Mouse (Mus musculus): Measurements from ENCODE around the gene Nacc1. TPM values are rescaled to one million over a fixed set of nuclear protein-coding genes. Genes with fewer than 3 reads are reported as not detected.

Gene Nacc1
- polyA plus RNA-seq, 1 experiment = 155 TPM

DNA sequence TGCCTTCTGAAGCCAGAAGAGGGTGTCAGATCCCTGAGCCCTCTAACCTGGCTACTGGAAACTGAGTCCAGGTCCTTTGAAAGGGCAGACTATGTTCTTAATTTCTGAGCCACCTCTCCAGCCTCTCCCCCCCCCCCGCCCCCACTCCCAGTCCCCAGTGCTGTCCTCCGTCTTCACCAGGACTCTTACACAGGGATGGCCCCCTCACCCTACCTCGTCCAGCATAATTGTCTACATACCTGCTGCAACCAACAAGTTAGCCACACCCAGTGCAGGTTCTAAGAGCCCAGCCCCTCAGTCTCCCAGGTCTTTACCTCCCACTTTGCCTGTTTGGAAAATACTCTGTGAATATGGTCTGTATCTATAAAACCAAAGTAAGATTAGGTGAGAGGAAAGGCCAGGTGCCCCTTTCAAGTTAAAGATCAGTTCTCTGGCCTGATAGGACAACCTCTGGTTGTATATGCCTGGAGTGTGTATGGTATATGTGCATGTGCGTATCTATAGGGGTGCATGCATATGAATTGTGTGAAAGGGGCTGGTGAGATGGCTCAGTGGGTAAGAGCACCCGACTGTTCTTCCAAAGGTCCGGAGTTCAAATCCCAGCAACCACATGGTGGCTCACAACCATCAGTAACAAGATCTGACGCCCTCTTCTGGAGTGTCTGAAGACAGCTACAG is 46.9 kb downstream of the Nacc1 start:
- no peak overlapping the region for H3K4me3 ChIP-seq (ENCODE audit: control insufficient read depth, insufficient read depth, low read length)
- no peak overlapping the region for H3K27ac ChIP-seq (ENCODE audit: control insufficient read depth, insufficient read depth, low read length)
- H3K27me3 ChIP-seq (ENCODE audit: control insufficient read depth, insufficient read depth, low read length) = no peaks in the 10 kb centered on the region
- TF ChIP-seq POLR2A (IDR thresholded peaks at IDR 0.05; ENCODE audit: control insufficient read depth, extremely low read depth, insufficient read depth, low read length, poor library complexity) (no peak), CTCF (IDR thresholded peaks at IDR 0.05; ENCODE audit: borderline replicate concordance, control insufficient read depth, extremely low read depth, insufficient read depth, low read length, poor library complexity) (no peak)
- no peaks in the 10 kb centered on the region for H3K36me3 ChIP-seq (ENCODE audit: control insufficient read depth, insufficient read depth, low read length)
- 98% methylated on average over 7 of the region's 7 CpGs for WGBS
- no peak for DNase-seq
- peaks cover 17% of the 10 kb centered on the region for H3K4me1 ChIP-seq (replicated peaks; ENCODE audit: control insufficient read depth, insufficient read depth, low read length)

DNA sequence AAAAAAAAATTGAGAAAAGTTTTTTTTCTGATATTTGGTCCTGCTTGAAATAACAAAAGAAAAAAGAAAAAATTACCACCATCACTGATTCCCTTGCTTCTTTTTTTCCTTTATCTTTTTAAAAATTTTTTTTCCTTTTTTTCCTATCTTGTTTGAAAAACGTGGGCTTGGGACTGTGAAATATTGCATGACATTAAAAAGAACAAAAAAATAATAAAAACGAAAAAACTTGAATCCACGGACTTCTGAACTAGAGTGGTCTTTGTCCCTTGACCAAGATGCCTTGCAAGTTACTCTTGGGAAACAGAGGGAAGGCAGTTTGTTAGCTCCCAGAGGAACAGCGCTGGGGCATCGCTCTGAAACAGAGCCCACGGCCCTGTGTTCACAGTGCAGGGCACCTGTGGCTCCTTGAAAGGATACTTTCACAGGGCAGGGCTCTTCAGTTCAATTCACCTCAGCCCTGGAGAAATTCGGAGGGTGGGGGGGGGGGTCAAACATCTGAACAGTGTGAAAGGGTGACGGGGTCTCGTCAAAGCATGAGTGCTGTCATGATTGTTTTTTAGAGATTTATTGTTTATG is 47.6 kb downstream of the Nacc1 start:
- Histone ChIP-seq H3K36me3 (ENCODE audit: control insufficient read depth, insufficient read depth, low read length) (no peaks in the 10 kb centered on the region), H3K27me3 (ENCODE audit: control insufficient read depth, insufficient read depth, low read length) (no peaks in the 10 kb centered on the region), H3K4me3 (ENCODE audit: control insufficient read depth, insufficient read depth, low read length) (no peak overlapping the region; the same call in 1 of the 2 replicates), H3K27ac (ENCODE audit: control insufficient read depth, insufficient read depth, low read length) (no peak overlapping the region), H3K4me1 (replicated peaks; ENCODE audit: control insufficient read depth, insufficient read depth, low read length) (peaks cover 17% of the 10 kb centered on the region)
- TF ChIP-seq POLR2A (IDR thresholded peaks at IDR 0.05; ENCODE audit: control insufficient read depth, extremely low read depth, insufficient read depth, low read length, poor library complexity) (no peak), CTCF (IDR thresholded peaks at IDR 0.05; ENCODE audit: borderline replicate concordance, control insufficient read depth, extremely low read depth, insufficient read depth, low read length, poor library complexity) (no peak)
- no peak for DNase-seq
- 43% methylated on average over 9 of the region's 9 CpGs for WGBS

DNA sequence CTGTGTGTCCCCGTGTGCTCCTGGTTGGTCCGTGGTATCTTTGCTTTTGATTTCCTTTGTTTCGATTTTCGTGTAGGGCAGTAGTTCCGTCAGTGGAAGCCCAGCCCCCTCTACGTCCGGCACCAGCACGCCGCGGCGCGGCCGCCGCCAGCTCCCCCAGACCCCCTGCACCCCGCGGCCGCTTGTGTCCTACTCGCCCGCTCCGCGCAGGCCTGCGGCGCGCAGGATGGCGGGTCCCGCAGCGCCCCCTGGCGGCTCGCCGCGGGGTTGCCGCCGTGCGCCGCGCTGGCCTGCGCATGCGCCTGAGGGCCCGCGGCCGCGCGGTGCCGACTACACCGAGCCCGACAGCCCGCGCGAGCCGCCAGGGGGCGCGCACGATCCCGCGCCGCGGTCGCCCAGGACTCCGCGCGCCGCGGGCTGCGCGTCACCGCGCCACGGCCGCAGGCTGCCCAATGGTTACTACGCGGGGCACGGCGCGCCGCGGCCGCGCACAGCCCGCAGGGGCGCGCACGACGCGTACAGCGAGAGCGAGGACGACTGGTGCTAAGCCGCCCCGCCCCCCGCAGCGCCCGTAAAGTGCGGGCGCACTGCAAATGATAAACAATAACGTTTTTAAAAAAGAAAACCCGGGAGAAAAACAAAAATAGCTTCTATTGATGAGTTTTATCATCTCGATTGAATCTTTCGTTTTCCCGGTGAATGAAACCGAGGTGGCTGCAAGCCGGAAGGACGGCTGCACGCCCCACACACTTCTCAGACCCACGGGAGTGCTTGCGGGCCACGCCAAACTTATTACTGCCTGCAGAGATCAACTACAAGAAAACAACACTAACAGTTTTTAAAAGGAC is 48.3 kb downstream of the Nacc1 start:
- peak; percentile 95 for TF ChIP-seq CTCF (IDR thresholded peaks at IDR 0.05; ENCODE audit: borderline replicate concordance, control insufficient read depth, extremely low read depth, insufficient read depth, low read length, poor library complexity)
- peak; percentile 91 for TF ChIP-seq POLR2A (IDR thresholded peaks at IDR 0.05; ENCODE audit: control insufficient read depth, extremely low read depth, insufficient read depth, low read length, poor library complexity)

DNA sequence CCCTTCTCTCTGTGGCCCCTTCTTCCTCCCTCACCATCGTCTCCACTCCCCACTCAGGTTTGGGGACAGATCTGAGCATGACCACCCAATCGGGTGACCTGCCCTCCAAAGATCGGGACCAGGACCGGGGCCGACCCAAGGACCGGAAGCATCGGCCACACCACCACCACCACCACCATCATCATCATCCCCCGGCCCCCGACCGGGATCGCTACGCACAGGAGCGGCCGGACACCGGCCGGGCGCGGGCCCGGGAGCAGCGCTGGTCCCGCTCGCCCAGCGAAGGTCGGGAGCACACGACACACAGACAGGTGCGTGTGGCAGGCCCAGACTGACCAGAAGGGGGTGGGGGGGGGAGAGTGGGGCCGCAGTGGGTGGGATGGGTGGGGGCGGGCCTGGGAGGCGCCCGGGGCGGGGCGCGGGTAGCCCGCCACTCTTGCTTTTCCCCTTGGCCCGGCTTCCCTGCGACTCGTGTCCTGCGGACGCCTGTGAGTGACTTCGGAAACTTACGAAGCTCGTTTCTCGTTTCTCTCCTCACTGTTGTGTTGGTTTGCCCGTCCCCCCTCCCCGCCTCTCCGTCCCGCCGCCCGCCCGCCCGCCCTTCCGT is 49.0 kb downstream of the Nacc1 start:
- DNase-seq = peak; percentile 43
- WGBS = under 1% methylated on average over 50 of the region's 52 CpGs
- no peaks in the 10 kb centered on the region for H3K36me3 ChIP-seq (ENCODE audit: control insufficient read depth, insufficient read depth, low read length)
- TF ChIP-seq CTCF (IDR thresholded peaks at IDR 0.05; ENCODE audit: borderline replicate concordance, control insufficient read depth, extremely low read depth, insufficient read depth, low read length, poor library complexity) (no peak), POLR2A (IDR thresholded peaks at IDR 0.05; ENCODE audit: control insufficient read depth, extremely low read depth, insufficient read depth, low read length, poor library complexity) (no peak)
- H3K27ac ChIP-seq (ENCODE audit: control insufficient read depth, insufficient read depth, low read length) = peak overlapping the region; percentile 60; the same call in 1 of the 2 replicates
- peaks cover 17% of the 10 kb centered on the region for H3K4me1 ChIP-seq (replicated peaks; ENCODE audit: control insufficient read depth, insufficient read depth, low read length)
- H3K4me3 ChIP-seq (ENCODE audit: control insufficient read depth, insufficient read depth, low read length) = peak overlapping the region; percentile 75
- no peaks in the 10 kb centered on the region for H3K27me3 ChIP-seq (ENCODE audit: control insufficient read depth, insufficient read depth, low read length)

More for the DNA sequence above, 48.3 kb downstream of the Nacc1 start:
- DNase-seq = peak; percentile 91
- Histone ChIP-seq H3K27me3 (ENCODE audit: control insufficient read depth, insufficient read depth, low read length) (no peaks in the 10 kb centered on the region), H3K4me1 (replicated peaks; ENCODE audit: control insufficient read depth, insufficient read depth, low read length) (peaks cover 17% of the 10 kb centered on the region), H3K27ac (ENCODE audit: control insufficient read depth, insufficient read depth, low read length) (no peak overlapping the region; the same call in 1 of the 2 replicates), H3K36me3 (ENCODE audit: control insufficient read depth, insufficient read depth, low read length) (no peaks in the 10 kb centered on the region), H3K4me3 (ENCODE audit: control insufficient read depth, insufficient read depth, low read length) (peak overlapping the region; percentile 75)
- WGBS = under 1% methylated on average over 106 of the region's 106 CpGs

DNA sequence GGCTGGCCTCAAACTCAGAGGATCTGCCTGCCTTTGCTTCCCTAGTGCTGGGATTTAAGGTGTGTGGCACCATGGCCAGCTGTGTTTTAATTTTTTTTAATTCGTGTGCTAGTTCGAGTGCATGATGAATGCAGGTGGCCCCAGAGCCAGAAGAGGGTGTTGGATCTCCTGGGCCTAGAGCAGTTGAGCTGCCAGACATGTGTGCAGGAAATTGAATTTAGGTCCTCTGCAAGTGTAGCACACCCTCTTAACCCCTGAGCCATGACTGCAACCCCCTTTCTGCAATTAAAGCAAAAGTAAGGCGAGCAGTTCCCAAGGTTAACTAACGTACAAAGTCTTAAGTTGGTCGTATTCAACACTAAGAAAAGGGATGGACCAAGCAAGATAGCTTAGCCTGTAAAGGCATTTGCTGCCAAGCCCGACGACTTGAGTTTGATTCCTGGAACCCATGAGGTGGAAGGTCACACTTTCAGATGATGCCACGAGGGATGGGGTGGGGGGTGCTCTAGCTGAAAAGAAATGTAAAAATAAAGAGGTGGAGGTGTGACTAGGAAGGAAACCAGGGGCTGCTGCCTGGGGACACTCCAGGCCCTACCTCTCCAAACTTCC is 49.6 kb downstream of the Nacc1 start:
- 10% methylated on average over 8 of the region's 8 CpGs for WGBS
- no peaks in the 10 kb centered on the region for H3K36me3 ChIP-seq (ENCODE audit: control insufficient read depth, insufficient read depth, low read length)

More for the DNA sequence above, 49.6 kb downstream of the Nacc1 start:
- Histone ChIP-seq H3K27me3 (ENCODE audit: control insufficient read depth, insufficient read depth, low read length) (no peaks in the 10 kb centered on the region), H3K27ac (ENCODE audit: control insufficient read depth, insufficient read depth, low read length) (peak overlapping the region; percentile 60), H3K4me3 (ENCODE audit: control insufficient read depth, insufficient read depth, low read length) (peak overlapping the region; percentile 75), H3K4me1 (replicated peaks; ENCODE audit: control insufficient read depth, insufficient read depth, low read length) (peaks cover 17% of the 10 kb centered on the region)
- DNase-seq = peak; percentile 40
- TF ChIP-seq POLR2A (IDR thresholded peaks at IDR 0.05; ENCODE audit: control insufficient read depth, extremely low read depth, insufficient read depth, low read length, poor library complexity) (no peak), CTCF (IDR thresholded peaks at IDR 0.05; ENCODE audit: borderline replicate concordance, control insufficient read depth, extremely low read depth, insufficient read depth, low read length, poor library complexity) (no peak)

All from thymus, adult 2 months (tissue).